Mouse (Mus musculus): ENCODE results near the gene Gpr161.

GRCm38 (mm10) chr1:165363271-165363670 lies 67.7 kb downstream of the Gpr161 start:
- TF ChIP-seq CTCF (IDR thresholded peaks at IDR 0.05; ENCODE audit: low read depth) = no peak
- TF ChIP-seq EP300 (IDR thresholded peaks at IDR 0.05; ENCODE audit: low read depth) = no peak
